Mouse (Mus musculus) lung, adult 2 months (tissue): ENCODE measurements at regions not wholly inside any gene's neighbourhood (a gene's known extent, or its start where the extent isn't known, plus 50 kb on each side); places are given as distances from the start of the nearest gene placed in this dataset.

Experiments used
- CTCF ChIP-seq: fragments of 200-500 bp; IDR thresholded peaks from 2 replicates; pipeline ENCODE4 v1.5.1; 2011; ENCODE audit warnings: mild to moderate bottlenecking, low read length, control low read depth; ENCODE audit not compliant: insufficient read depth
- POLR2A ChIP-seq: fragments of 200-500 bp; IDR thresholded peaks from 2 replicates; pipeline ENCODE4 v1.6.1; 2011; ENCODE audit warnings: low read depth, mild to moderate bottlenecking, control low read depth, low read length, borderline replicate concordance; ENCODE audit errors: extremely low read depth

DNA sequence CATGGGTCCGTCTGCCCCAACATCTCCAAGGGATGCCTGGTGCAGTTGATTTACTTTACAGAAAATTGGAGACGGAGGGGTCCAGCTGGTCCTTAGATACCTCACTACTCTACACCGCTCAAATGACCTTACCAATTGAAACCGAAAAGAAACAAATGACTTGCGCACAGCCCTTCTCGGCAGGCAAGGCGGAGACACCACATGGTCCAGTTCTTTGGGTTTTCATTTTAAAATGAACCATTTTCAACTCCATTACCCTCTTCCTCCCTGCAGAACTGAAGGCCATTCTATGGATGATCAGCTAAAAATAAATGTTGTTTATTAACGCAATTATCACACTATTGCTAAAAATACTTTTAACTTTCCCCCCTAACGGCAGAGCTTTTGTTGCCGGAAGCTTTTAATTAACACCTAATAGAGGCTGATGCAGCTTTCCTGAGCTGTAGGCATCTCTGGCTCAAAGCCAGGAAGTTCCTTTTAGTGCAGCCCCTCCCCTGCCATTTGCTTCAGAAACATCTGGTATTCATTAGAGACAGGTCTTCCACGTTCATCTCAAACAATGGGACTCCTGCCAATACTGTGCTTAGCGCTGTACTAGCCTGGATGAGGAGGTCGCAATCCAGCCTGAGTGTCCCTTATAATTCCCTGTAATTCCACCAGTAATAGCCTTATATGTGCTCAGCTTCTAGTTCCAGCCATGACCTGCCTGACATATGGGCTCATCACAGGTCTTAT lies 247.5 kb downstream of the Drd1 start:
- TF ChIP-seq POLR2A (no peak), CTCF (no peak)
